Mouse (Mus musculus) ES-Bruce4 (cell line): ENCODE data around the gene Man1a2.

Source experiments
- CTCF ChIP-seq: IDR thresholded peaks from one replicate; pipeline ENCODE4 v1.8.1; 2011; ENCODE audit warnings: low read depth, low read length
- POLR2A ChIP-seq: IDR thresholded peaks from one replicate; pipeline ENCODE4 v1.8.1; 2011; ENCODE audit warnings: low read length; ENCODE audit not compliant: insufficient read depth

- TF ChIP-seq CTCF (no peak), POLR2A (no peak)
Measured at GRCm38 (mm10) chr3:100715367-100715766, 30.1 kb upstream of the Man1a2 start.
